Mouse (Mus musculus) MEL-GATA-1-ER (cell line): ENCODE measurements at regions not wholly inside any gene's neighbourhood (a gene's known extent, or its start where the extent isn't known, plus 50 kb on each side); places are given as distances from the start of the nearest gene placed in this dataset.
A peak's percentile ranks its signal among the peaks of the same experiment; 100 is the strongest.

Experiments used
- DNase-seq: peaks from one replicate; pipeline ENCODE4 v3.0.0-alpha.2; 2012; ENCODE audit warnings: low read depth; ENCODE audit errors: extremely low read depth

GRCm38 (mm10) chrX:136321692-136322091, 51.6 kb downstream of the Bex3 start:
- peak; percentile 52 for DNase-seq

GRCm38 (mm10) chrX:136365809-136366208, 95.8 kb downstream of the Bex3 start:
- DNase-seq: no peak
